Mouse (Mus musculus): Measurements from ENCODE around the gene Gm20388. TPM values are rescaled to one million over a fixed set of nuclear protein-coding genes. Genes with fewer than 3 reads are reported as not detected.

Gm20388 gene
- total RNA-seq, 2 experiments from 2014 or later = 6.8 to 7.8 TPM

- DNase-seq = no peak
- intact Hi-C loops (cut with DNase I) = no loop called here
Measured at GRCm38 (mm10) chr8:123786166-123786565, 3875.5 kb downstream of the Gm20388 start.

- intact Hi-C loops (cut with DNase I) = no loop called here
- DNase-seq = no peak
Measured at GRCm38 (mm10) chr8:123786644-123787043, 3876.0 kb downstream of the Gm20388 start.

- intact Hi-C loops (cut with DNase I) = no loop called here
- no peak for DNase-seq
Measured at GRCm38 (mm10) chr8:123787254-123787897, 3876.7 kb downstream of the Gm20388 start.

- no peak for DNase-seq
- intact Hi-C loops (cut with DNase I) = loop anchor here (1.0 kb wide), 1 partner anchor 45 kb away; no protein-coding TSS in a partner anchor
Measured at GRCm38 (mm10) chr8:123788416-123789170, 3878.0 kb downstream of the Gm20388 start.

GRCm38 (mm10) chr8:123789461-123789860 lies 3878.8 kb downstream of the Gm20388 start:
- no peak for DNase-seq
- intact Hi-C loops (cut with DNase I) = loop anchor here (1.0 kb wide), 1 partner anchor 44 kb away; no protein-coding TSS in a partner anchor

GRCm38 (mm10) chr8:123789970-123790369 lies 3879.3 kb downstream of the Gm20388 start:
- DNase-seq = peak; percentile 79 to 81

GRCm38 (mm10) chr8:123791101-123791844 lies 3880.6 kb downstream of the Gm20388 start:
- intact Hi-C loops (cut with DNase I) = no loop called here
- DNase-seq = no peak

More at GRCm38 (mm10) chr8:123789970-123790369, 3879.3 kb downstream of the Gm20388 start:
- intact Hi-C loops (cut with DNase I) = loop anchor here (1.0 kb wide), 1 partner anchor 43 kb away; no protein-coding TSS in a partner anchor

- DNase-seq = no peak
- intact Hi-C loops (cut with DNase I) = no loop called here
Measured at GRCm38 (mm10) chr8:123791845-123792225, 3881.2 kb downstream of the Gm20388 start.

GRCm38 (mm10) chr8:123793900-123794299 lies 3883.3 kb downstream of the Gm20388 start:
- DNase-seq = no peak
- intact Hi-C loops (cut with DNase I) = no loop called here

GRCm38 (mm10) chr8:123794766-123795165 lies 3884.1 kb downstream of the Gm20388 start:
- intact Hi-C loops (cut with DNase I) = no loop called here
- no peak for DNase-seq

- intact Hi-C loops (cut with DNase I) = no loop called here
- DNase-seq = no peak
Measured at GRCm38 (mm10) chr8:123796758-123797157, 3886.1 kb downstream of the Gm20388 start.

- intact Hi-C loops (cut with DNase I) = no loop called here
- no peak for DNase-seq
Measured at GRCm38 (mm10) chr8:123797928-123798327, 3887.3 kb downstream of the Gm20388 start.

GRCm38 (mm10) chr8:123799434-123799833 lies 3888.8 kb downstream of the Gm20388 start:
- intact Hi-C loops (cut with DNase I) = no loop called here

GRCm38 (mm10) chr8:123799885-123800284 lies 3889.2 kb downstream of the Gm20388 start:
- intact Hi-C loops (cut with DNase I) = no loop called here
- no peak for DNase-seq

More at GRCm38 (mm10) chr8:123799434-123799833, 3888.8 kb downstream of the Gm20388 start:
- DNase-seq = no peak

- DNase-seq = no peak
- intact Hi-C loops (cut with DNase I) = no loop called here
Measured at GRCm38 (mm10) chr8:123800867-123801266, 3890.2 kb downstream of the Gm20388 start.

GRCm38 (mm10) chr8:123801538-123801937 lies 3890.9 kb downstream of the Gm20388 start:
- intact Hi-C loops (cut with DNase I) = no loop called here
- no peak for DNase-seq

GRCm38 (mm10) chr8:123803639-123804038 lies 3893.0 kb downstream of the Gm20388 start:
- intact Hi-C loops (cut with DNase I) = no loop called here
- no peak for DNase-seq

- DNase-seq = no peak
- intact Hi-C loops (cut with DNase I) = no loop called here
Measured at GRCm38 (mm10) chr8:123804586-123804985, 3893.9 kb downstream of the Gm20388 start.

GRCm38 (mm10) chr8:123805209-123805717 lies 3894.6 kb downstream of the Gm20388 start:
- DNase-seq = no peak
- intact Hi-C loops (cut with DNase I) = no loop called here

GRCm38 (mm10) chr8:123805718-123806373 lies 3895.2 kb downstream of the Gm20388 start, which contains the start of gene Rab4a:
Gene Rab4a (plus strand): TSS chr8:123805985.
- intact Hi-C loops (cut with DNase I) = no loop called here

More at GRCm38 (mm10) chr8:123805718-123806373, 3895.2 kb downstream of the Gm20388 start, which contains the start of gene Rab4a:
- DNase-seq = peak; percentile 68 to 83
